Mouse (Mus musculus) adipocyte (in vitro differentiated cells): ENCODE results near the gene Morn2.

Experiments
- DNase-seq: peaks from one replicate; pipeline ENCODE4 v3.0.0-alpha.2; 2016; ENCODE audit warnings: low spot score

The Morn2 gene

GRCm38 (mm10) chr17:80323658-80324057 is 33.7 kb downstream of the Morn2 start:
- DNase-seq, result no peak

GRCm38 (mm10) chr17:80324521-80324920 is 34.5 kb downstream of the Morn2 start:
- DNase-seq, result no peak

- DNase-seq, result no peak
These were observed 35.5 kb downstream of the Morn2 start for GRCm38 (mm10) chr17:80325456-80325855.

DNA sequence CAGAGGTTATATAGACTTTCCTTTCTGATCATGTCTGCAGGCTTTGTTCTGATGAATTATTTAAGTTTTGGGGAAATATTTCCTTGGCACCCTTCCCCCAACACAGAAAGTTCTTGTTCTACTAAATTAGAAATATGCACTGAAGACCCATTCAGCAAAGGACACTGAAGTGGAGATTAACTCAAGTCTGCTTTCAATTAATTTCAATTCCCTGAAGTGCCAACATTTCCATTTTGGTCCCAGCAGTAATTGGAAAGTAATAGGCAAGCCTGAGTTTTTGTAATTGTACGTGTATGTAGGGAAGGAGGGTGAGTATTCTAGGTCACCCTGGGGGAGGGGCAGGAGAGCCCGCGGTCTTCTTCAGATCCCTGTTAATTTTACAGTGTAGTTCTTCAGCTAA is 36.4 kb downstream of the Morn2 start:
- DNase-seq, result no peak

GRCm38 (mm10) chr17:80332386-80332785 is 42.4 kb downstream of the Morn2 start:
- peak; percentile 22 for DNase-seq

DNA sequence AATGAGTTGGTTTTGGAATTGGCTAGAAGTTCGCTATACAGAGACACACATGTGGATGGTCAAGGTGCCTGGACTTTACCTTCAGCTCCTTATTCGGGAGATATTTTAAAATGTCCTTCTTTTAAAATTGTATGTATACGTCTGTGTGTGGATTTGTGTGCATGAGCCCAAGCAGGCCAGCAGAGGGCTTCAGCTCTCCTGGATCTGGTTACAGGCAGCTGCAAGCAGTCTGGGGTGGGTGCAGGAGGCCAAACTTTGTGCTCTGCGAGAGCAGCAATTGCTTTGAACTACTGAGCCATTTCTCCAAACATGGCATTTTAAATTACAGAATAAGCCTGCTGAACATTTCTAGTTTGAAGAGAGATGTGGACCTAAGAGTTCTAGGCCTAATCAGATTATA is 55.3 kb downstream of the Morn2 start:
- no peak for DNase-seq

- DNase-seq, result no peak
These were observed 56.7 kb downstream of the Morn2 start for GRCm38 (mm10) chr17:80346591-80347125.
